Mouse (Mus musculus): ENCODE results near the gene Olfr1170. TPM values are rescaled to one million over a fixed set of nuclear protein-coding genes. Genes with fewer than 3 reads are reported as not detected.

Gene Olfr1170
- polyA plus RNA-seq (2015; fragmentation: Nextera tagmentation; extraction: Ambion mirVana): not detected in 2 replicates

DNA sequence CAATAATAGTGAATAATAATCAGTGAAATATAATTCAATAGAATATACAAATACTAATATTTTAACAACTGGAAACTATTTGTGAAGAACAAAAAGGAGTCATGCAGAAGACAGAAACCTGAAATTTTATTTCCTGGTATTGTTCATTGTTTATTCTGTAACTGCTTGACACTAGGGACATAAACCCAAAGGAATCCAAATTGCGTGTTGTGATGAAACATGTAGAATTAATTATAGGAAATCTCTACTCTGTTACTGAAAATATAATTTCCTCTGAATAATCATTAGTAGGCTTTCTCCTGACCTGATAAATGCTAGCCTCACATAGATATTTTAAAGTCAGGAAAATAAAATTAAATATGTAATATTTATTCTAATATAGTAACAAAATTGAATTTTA lies at the start of gene Olfr1170:
Gene Olfr1170, minus strand, starts transcription at position 101 of the 400 bp plus-strand sequence.
- Histone ChIP-seq H3K4me2 (replicated peaks; ENCODE audit: low read depth) (no peak within 1 kb of the TSS), H3K9ac (ENCODE audit: low read depth, low read length) (no peak within 1 kb of the TSS), H3K36me3 (ENCODE audit: control insufficient read depth, insufficient read depth) (no peaks in the 10 kb centered on the region), H3K27ac (ENCODE audit: low read depth, low read length) (no peak within 1 kb of the TSS), H3K27me3 (replicated peaks; ENCODE audit: control insufficient read depth, insufficient read depth, low read length) (no peaks in the 10 kb centered on the region), H3K4me3 (ENCODE audit: low read depth, low read length) (no peak within 1 kb of the TSS), H3K4me1 (replicated peaks; ENCODE audit: control insufficient read depth, insufficient read depth, low read length) (no peaks in the 10 kb centered on the region), H3K9me3 (ENCODE audit: control insufficient read depth) (no peaks in the 10 kb centered on the region)
- 91% methylated on average over 1 of the region's 1 CpGs for WGBS
- no peak for ATAC-seq
- TF ChIP-seq CTCF (IDR thresholded peaks at IDR 0.05; ENCODE audit: low read depth): no peak

GRCm38 (mm10) chr2:88220784-88221183 lies 7.3 kb downstream of the Olfr1170 start:
- no peak for ATAC-seq
- no peaks in the 10 kb centered on the region for H3K9me3 ChIP-seq (ENCODE audit: control insufficient read depth)
- no peak overlapping the region for H3K4me2 ChIP-seq (replicated peaks; ENCODE audit: low read depth)
- no peak overlapping the region for H3K4me3 ChIP-seq (ENCODE audit: low read depth, low read length)
- no peak overlapping the region for H3K27ac ChIP-seq (ENCODE audit: low read depth, low read length)
- no peak overlapping the region for H3K9ac ChIP-seq (ENCODE audit: low read depth, low read length)
- no peaks in the 10 kb centered on the region for H3K4me1 ChIP-seq (replicated peaks; ENCODE audit: control insufficient read depth, insufficient read depth, low read length)
- no peaks in the 10 kb centered on the region for H3K27me3 ChIP-seq (replicated peaks; ENCODE audit: control insufficient read depth, insufficient read depth, low read length)
- WGBS: 92% methylated on average over 1 of the region's 1 CpGs
- no peak for TF ChIP-seq CTCF (IDR thresholded peaks at IDR 0.05; ENCODE audit: low read depth)
- H3K36me3 ChIP-seq (ENCODE audit: control insufficient read depth, insufficient read depth): no peaks in the 10 kb centered on the region

DNA sequence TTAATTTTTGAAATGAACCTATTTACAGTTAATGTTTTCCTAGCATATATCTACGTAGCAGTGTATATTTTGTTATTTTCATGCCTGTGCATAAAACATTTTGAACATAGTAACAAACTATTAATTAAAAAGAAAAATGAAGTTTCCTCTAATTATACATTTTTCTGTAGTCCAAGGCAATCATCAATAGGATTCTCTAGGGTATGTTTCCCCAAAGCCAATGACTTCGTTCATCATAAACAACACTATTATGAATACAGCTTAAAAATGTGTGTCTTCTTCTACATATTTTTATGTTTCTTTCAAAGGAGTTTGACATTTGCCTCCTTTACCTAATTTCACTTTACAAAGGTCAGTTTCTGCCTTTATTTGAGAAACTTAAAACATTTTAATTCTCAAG lies 46.6 kb downstream of the Olfr1170 start, which contains the start of gene Olfr1168:
Gene Olfr1168, plus strand, starts transcription at position 301 of the 400 bp plus-strand sequence.
- Histone ChIP-seq H3K9me3 (ENCODE audit: control insufficient read depth) (no peaks in the 10 kb centered on the region), H3K27ac (ENCODE audit: low read depth, low read length) (no peak within 1 kb of the TSS), H3K27me3 (replicated peaks; ENCODE audit: control insufficient read depth, insufficient read depth, low read length) (no peaks in the 10 kb centered on the region), H3K4me1 (replicated peaks; ENCODE audit: control insufficient read depth, insufficient read depth, low read length) (no peaks in the 10 kb centered on the region), H3K4me2 (replicated peaks; ENCODE audit: low read depth) (no peak within 1 kb of the TSS), H3K9ac (ENCODE audit: low read depth, low read length) (no peak within 1 kb of the TSS), H3K36me3 (ENCODE audit: control insufficient read depth, insufficient read depth) (no peaks in the 10 kb centered on the region), H3K4me3 (ENCODE audit: low read depth, low read length) (no peak within 1 kb of the TSS)
- ATAC-seq: no peak
- no peak for TF ChIP-seq CTCF (IDR thresholded peaks at IDR 0.05; ENCODE audit: low read depth)
- 87% methylated on average over 2 of the region's 2 CpGs for WGBS

Other genes starting within 250 kb of the Olfr1170 start
- not detected in 2 replicates for gene Olfr1158, start 238.2 kb downstream of the Olfr1170 start, polyA plus RNA-seq (2015; fragmentation: Nextera tagmentation; extraction: Ambion mirVana)
- not detected in 2 replicates for gene Olfr1160, start 220.1 kb downstream of the Olfr1170 start, polyA plus RNA-seq (2015; fragmentation: Nextera tagmentation; extraction: Ambion mirVana)
- not detected in 2 replicates for gene Olfr1161, start 205.6 kb downstream of the Olfr1170 start, polyA plus RNA-seq (2015; fragmentation: Nextera tagmentation; extraction: Ambion mirVana)
- not detected in 2 replicates for gene Olfr73, start 190.6 kb downstream of the Olfr1170 start, polyA plus RNA-seq (2015; fragmentation: Nextera tagmentation; extraction: Ambion mirVana)
- not detected in 2 replicates for gene Olfr1162, start 177.2 kb downstream of the Olfr1170 start, polyA plus RNA-seq (2015; fragmentation: Nextera tagmentation; extraction: Ambion mirVana)
- gene Olfr1163, start 156.5 kb downstream of the Olfr1170 start, polyA plus RNA-seq (2015; fragmentation: Nextera tagmentation; extraction: Ambion mirVana): not detected in 2 replicates
- not detected in 2 replicates for gene Olfr1164, start 134.4 kb downstream of the Olfr1170 start, polyA plus RNA-seq (2015; fragmentation: Nextera tagmentation; extraction: Ambion mirVana)
- not detected in 2 replicates for gene Olfr1166, start 100.1 kb downstream of the Olfr1170 start, polyA plus RNA-seq (2015; fragmentation: Nextera tagmentation; extraction: Ambion mirVana)
- not detected in 2 replicates for gene Olfr1167, start 73.1 kb downstream of the Olfr1170 start, polyA plus RNA-seq (2015; fragmentation: Nextera tagmentation; extraction: Ambion mirVana)
- gene Olfr1168, start 46.5 kb downstream of the Olfr1170 start, polyA plus RNA-seq (2015; fragmentation: Nextera tagmentation; extraction: Ambion mirVana): not detected in 2 replicates
- gene Olfr1173, start 51.5 kb upstream of the Olfr1170 start, polyA plus RNA-seq (2015; fragmentation: Nextera tagmentation; extraction: Ambion mirVana): 0.03 TPM in 1 of 2 replicates, not detected in the other
- not detected in 2 replicates for gene Olfr1174-ps, start 86.8 kb upstream of the Olfr1170 start, polyA plus RNA-seq (2015; fragmentation: Nextera tagmentation; extraction: Ambion mirVana)
- gene Olfr1175-ps, start 98.9 kb upstream of the Olfr1170 start, polyA plus RNA-seq (2015; fragmentation: Nextera tagmentation; extraction: Ambion mirVana): not detected in 2 replicates
- not detected in 2 replicates for gene Olfr1176, start 108.4 kb upstream of the Olfr1170 start, polyA plus RNA-seq (2015; fragmentation: Nextera tagmentation; extraction: Ambion mirVana)
- gene Olfr1177-ps, start 118.2 kb upstream of the Olfr1170 start, polyA plus RNA-seq (2015; fragmentation: Nextera tagmentation; extraction: Ambion mirVana): not detected in 2 replicates
- gene Olfr1178, start 158.7 kb upstream of the Olfr1170 start, polyA plus RNA-seq (2015; fragmentation: Nextera tagmentation; extraction: Ambion mirVana): not detected in 2 replicates
- not detected in 2 replicates for gene Olfr1179, start 178.1 kb upstream of the Olfr1170 start, polyA plus RNA-seq (2015; fragmentation: Nextera tagmentation; extraction: Ambion mirVana)
- gene Olfr1180, start 190.8 kb upstream of the Olfr1170 start, polyA plus RNA-seq (2015; fragmentation: Nextera tagmentation; extraction: Ambion mirVana): not detected in 2 replicates
- not detected in 2 replicates for gene Olfr1181, start 197.8 kb upstream of the Olfr1170 start, polyA plus RNA-seq (2015; fragmentation: Nextera tagmentation; extraction: Ambion mirVana)
- gene Gm13757, start 220.8 kb upstream of the Olfr1170 start, polyA plus RNA-seq (2015; fragmentation: Nextera tagmentation; extraction: Ambion mirVana): not detected in 2 replicates
- gene Olfr1183, start 226.5 kb upstream of the Olfr1170 start, polyA plus RNA-seq (2015; fragmentation: Nextera tagmentation; extraction: Ambion mirVana): not detected in 2 replicates

All from intestine, postnatal 0 days (tissue).